In genomic region chr7:40245188-40245587, GRCm38 (mm10) we compare ENCODE assay signal across 25 mouse cellular contexts.
"Had no signal": no experiment of that assay in that cellular context is flagged by ENCODE, and none has a peak within 500 bp of the region (broad histone marks: within the 10 kb centered on the region; RNA-seq: fewer than 3 reads in every experiment).

No protein-coding gene starts in this region.

- H3K36me3 ChIP-seq: heart, embryonic 13.5 days; heart, embryonic 15.5 days; hindbrain, embryonic 10.5 days; intestine, embryonic 15.5 days; limb, embryonic 10.5 days; limb, embryonic 12.5 days had no signal

- DNase-seq: gastrocnemius, adult 2 months; gastrocnemius, postnatal 10 days; gastrocnemius, postnatal 25 days; heart, adult 2 months; heart, postnatal 14 days; heart, postnatal 4 days; kidney, adult 18-20 months; kidney, adult 8-10 months; kidney, postnatal 10 days; kidney, postnatal 25 days; kidney, postnatal 4 days; liver had no signal

- H3K27ac ChIP-seq: gastrocnemius, adult 2 months; heart, adult 2 months; heart, embryonic 13.5 days; heart, embryonic 15.5 days; hindbrain, embryonic 10.5 days; intestine, embryonic 15.5 days; layer of hippocampus, adult 2 months; left cerebral cortex, adult 2 months; limb, embryonic 10.5 days; limb, embryonic 12.5 days had no signal

- H3K27me3 ChIP-seq: heart, embryonic 13.5 days; heart, embryonic 15.5 days; intestine, embryonic 15.5 days; limb, embryonic 12.5 days had no signal

- H3K4me2 ChIP-seq: heart, embryonic 11.5 days; heart, embryonic 13.5 days; heart, embryonic 15.5 days; intestine, embryonic 15.5 days; limb, embryonic 12.5 days; liver, embryonic 11.5 days had no signal

- H3K4me3 ChIP-seq: gastrocnemius, adult 2 months; heart, adult 2 months; heart, embryonic 13.5 days; heart, embryonic 15.5 days; hindbrain, embryonic 10.5 days; intestine, embryonic 15.5 days; layer of hippocampus, adult 2 months; left cerebral cortex, adult 2 months; limb, embryonic 10.5 days; limb, embryonic 12.5 days had no signal

- ATAC-seq: forebrain, embryonic 16.5 days; inflammation-experienced regulatory T-cells, adult 6 months; intestine, embryonic 15.5 days; intestine, postnatal 0 days had no signal

- H3K9ac ChIP-seq: heart, embryonic 13.5 days; heart, embryonic 15.5 days; intestine, embryonic 15.5 days; limb, embryonic 12.5 days had no signal

- H3K4me1 ChIP-seq: heart, embryonic 13.5 days; heart, embryonic 15.5 days; hindbrain, embryonic 10.5 days; intestine, embryonic 15.5 days; limb, embryonic 10.5 days; limb, embryonic 12.5 days had no signal

- H3K9me3 ChIP-seq: heart, embryonic 13.5 days; heart, embryonic 15.5 days; hindbrain, embryonic 10.5 days; intestine, embryonic 15.5 days; limb, embryonic 10.5 days; limb, embryonic 12.5 days had no signal
